Mouse (Mus musculus): ENCODE data around the gene Ugt1a9.

- TF ChIP-seq GATA1 (IDR thresholded peaks at IDR 0.05; ENCODE audit: borderline replicate concordance, low read length) (no peak), FLI1 (IDR thresholded peaks at IDR 0.05; ENCODE audit: low read length) (no peak)
Measured at GRCm38 (mm10) chr1:88235046-88235893, 164.7 kb downstream of the Ugt1a9 start.
